Mouse (Mus musculus) forebrain, embryonic 13.5 days (tissue): ENCODE measurements around the gene Nrde2. TPM values are rescaled to one million over a fixed set of nuclear protein-coding genes. Genes with fewer than 3 reads are reported as not detected.

Experiments used
- ATAC-seq: fragments of 200-750 bp; cut with Nextera tagmentation; 2 replicates; pipeline ENCODE4 v1.8.0; 2017
- H3K27ac ChIP-seq: fragments of 300-500 bp; sonication (generic); 2 replicates; pipeline ENCODE4 v1.5.1; 2015; ENCODE audit warnings: inconsistent platforms, mild to moderate bottlenecking, moderate library complexity
- H3K27me3 ChIP-seq: fragments of 300-500 bp; sonication (generic); 2 replicates; pipeline ENCODE4 v1.6.1; 2015; ENCODE audit warnings: mild to moderate bottlenecking, inconsistent platforms
- H3K36me3 ChIP-seq: fragments of 300-500 bp; sonication (generic); 2 replicates; pipeline ENCODE4 v1.6.1; 2015; ENCODE audit warnings: mild to moderate bottlenecking, inconsistent platforms; ENCODE audit not compliant: poor library complexity, severe bottlenecking
- H3K4me1 ChIP-seq: fragments of 300-500 bp; sonication (generic); 2 replicates; pipeline ENCODE4 v1.6.1; 2015; ENCODE audit warnings: inconsistent platforms
- H3K4me2 ChIP-seq: fragments of 300-500 bp; sonication (generic); 2 replicates; pipeline ENCODE4 v1.6.1; 2015; ENCODE audit warnings: inconsistent platforms, mild to moderate bottlenecking, moderate library complexity
- H3K4me3 ChIP-seq: fragments of 300-500 bp; sonication (generic); 2 replicates; pipeline ENCODE4 v1.5.1; 2015; ENCODE audit warnings: mild to moderate bottlenecking, inconsistent platforms
- H3K9ac ChIP-seq: fragments of 300-500 bp; sonication (generic); 2 replicates; pipeline ENCODE4 v1.6.1; 2015; ENCODE audit warnings: mild to moderate bottlenecking, inconsistent platforms
- H3K9me3 ChIP-seq: fragments of 300-500 bp; sonication (generic); replicated peaks from 2 replicates; pipeline ENCODE4 v1.6.1; 2016; ENCODE audit warnings: inconsistent platforms
- WGBS: fragments of 180-500 bp; shearing (Covaris S2); methylation state at CpG from one replicate; pipeline ENCODE4 v1.1.7; 2015; 5-methylcytosine and 5-hydroxymethylcytosine counted together
- polyA plus RNA-seq: library from polyadenylated mRNA; unstranded; fragments of >200 nt; fragmentation: Nextera tagmentation; extraction: Ambion mirVana; gene quantifications from 2 replicates; pipeline ENCODE4 v1.2.1, GENCODE M21; 2015

Nrde2 gene
- 14.6 and 15.7 TPM in 2 replicates for polyA plus RNA-seq

- Histone ChIP-seq H3K27ac (peak within 1 kb of the TSS; percentile 35; the same call in 1 of the 2 replicates), H3K36me3 (no peaks in the 10 kb centered on the region), H3K4me2 (peak within 1 kb of the TSS; percentile 70), H3K27me3 (no peaks in the 10 kb centered on the region), H3K9me3 (no peaks in the 10 kb centered on the region), H3K4me3 (peak within 1 kb of the TSS; percentile 52), H3K4me1 (peaks cover 8% of the 10 kb centered on the region), H3K9ac (peak within 1 kb of the TSS; percentile 68)
- WGBS: 0% methylated on average over 26 of the region's 26 CpGs
- ATAC-seq: peak; percentile 99
Observed at GRCm38 (mm10) chr12:100159261-100159975, at the start of gene Nrde2. Gene Nrde2, minus strand, starts transcription at chr12:100159653.

DNA sequence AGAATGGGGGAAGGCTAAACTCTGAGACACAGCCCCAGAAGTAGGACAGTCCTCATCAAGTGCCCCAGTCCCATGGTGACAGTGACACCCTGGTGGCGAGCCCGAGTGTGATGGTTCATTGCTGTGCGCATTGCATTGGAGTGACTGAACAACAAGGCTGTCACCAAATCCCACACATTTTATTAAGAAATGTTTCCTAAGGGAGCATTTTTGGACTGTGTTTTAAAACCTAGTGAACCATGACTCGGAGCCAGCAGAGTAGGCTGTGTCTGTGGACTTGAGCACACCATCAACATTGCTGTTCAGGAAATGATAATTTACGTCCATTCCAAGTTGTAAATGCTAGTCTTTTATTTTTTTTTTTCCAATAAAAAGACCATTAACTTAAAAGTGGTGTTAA, 47.5 kb upstream of the Nrde2 start:
- ATAC-seq: no peak
- H3K36me3 ChIP-seq: peaks cover 81% of the 10 kb centered on the region
- H3K9me3 ChIP-seq: no peaks in the 10 kb centered on the region
- H3K27ac ChIP-seq: no peak overlapping the region
- no peak overlapping the region for H3K9ac ChIP-seq
- WGBS: 92% methylated on average over 5 of the region's 5 CpGs
- H3K4me3 ChIP-seq: no peak overlapping the region
- H3K4me1 ChIP-seq: peaks cover 31% of the 10 kb centered on the region
- H3K4me2 ChIP-seq: no peak overlapping the region
- no peaks in the 10 kb centered on the region for H3K27me3 ChIP-seq

DNA sequence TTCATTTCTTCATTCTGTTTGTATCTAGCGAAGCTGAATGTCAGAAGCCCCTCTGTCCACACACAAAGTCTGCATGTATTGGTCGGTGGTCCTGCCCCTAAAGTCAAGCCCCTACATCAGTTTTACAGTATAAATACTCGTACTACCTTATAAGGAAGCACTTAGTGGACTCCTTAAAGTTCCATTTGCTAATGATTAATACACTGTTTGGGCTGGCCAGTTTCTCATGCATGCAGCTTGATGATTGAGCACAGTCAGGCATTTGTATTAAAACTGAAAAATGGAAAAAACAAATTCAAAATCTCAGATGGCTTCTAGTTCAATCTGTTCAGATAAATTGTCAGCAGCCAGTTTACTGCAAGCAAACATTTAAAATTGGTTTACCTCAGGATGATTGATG, 47.1 kb upstream of the Nrde2 start:
- H3K27ac ChIP-seq: no peak overlapping the region
- no peak overlapping the region for H3K4me2 ChIP-seq
- no peaks in the 10 kb centered on the region for H3K27me3 ChIP-seq
- no peak overlapping the region for H3K4me3 ChIP-seq
- no peaks in the 10 kb centered on the region for H3K9me3 ChIP-seq
- H3K4me1 ChIP-seq: peaks cover 31% of the 10 kb centered on the region
- peaks cover 81% of the 10 kb centered on the region for H3K36me3 ChIP-seq
- 90% methylated on average over 3 of the region's 3 CpGs for WGBS
- ATAC-seq: no peak
- no peak overlapping the region for H3K9ac ChIP-seq

DNA sequence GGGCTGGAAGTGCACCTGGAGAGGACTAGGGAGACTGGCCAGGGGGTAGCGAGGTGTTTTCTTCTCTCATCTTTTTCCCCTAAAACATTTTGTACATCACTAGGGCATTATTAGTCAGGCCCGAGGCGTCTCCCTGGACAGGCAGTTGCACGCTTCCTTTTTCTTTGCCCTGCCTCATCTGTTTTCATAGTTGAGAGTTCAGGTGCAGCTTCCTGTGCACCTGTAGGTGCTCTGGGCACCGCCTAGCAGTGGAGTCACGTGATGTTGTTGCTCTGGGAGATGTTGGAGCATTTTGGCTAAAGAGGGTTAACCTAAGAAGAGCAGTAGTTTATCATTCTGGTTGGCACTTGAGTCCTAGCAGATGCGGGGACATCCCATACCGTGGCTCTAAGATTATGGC, 45.7 kb upstream of the Nrde2 start:
- Histone ChIP-seq H3K4me3 (no peak overlapping the region), H3K9me3 (no peaks in the 10 kb centered on the region), H3K9ac (no peak overlapping the region), H3K4me2 (no peak overlapping the region), H3K27ac (no peak overlapping the region), H3K4me1 (peaks cover 30% of the 10 kb centered on the region), H3K27me3 (no peaks in the 10 kb centered on the region), H3K36me3 (peaks cover 76% of the 10 kb centered on the region)
- no peak for ATAC-seq
- 94% methylated on average over 8 of the region's 8 CpGs for WGBS

DNA sequence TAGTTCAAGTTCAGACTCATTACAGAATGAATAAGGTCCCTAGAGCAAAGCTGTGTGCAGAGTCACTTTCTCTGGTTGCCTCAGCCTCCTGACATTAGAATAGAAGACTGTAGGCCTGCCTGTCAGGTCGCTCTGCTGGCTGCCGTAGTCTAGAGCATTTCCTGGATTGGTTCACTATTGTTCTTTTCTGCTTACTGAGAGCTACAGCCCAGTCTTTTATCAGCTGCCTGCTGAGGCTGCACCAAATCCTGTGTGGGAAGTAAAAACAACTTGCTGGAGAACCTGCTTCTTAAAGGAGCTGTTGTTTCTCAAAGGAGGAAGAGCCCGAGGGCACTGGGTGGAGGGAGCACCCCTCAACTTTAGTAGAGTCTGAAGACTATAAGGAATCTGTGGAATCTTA, 44.3 kb upstream of the Nrde2 start:
- ATAC-seq: no peak
- Histone ChIP-seq H3K4me3 (no peak overlapping the region), H3K9ac (no peak overlapping the region), H3K9me3 (no peaks in the 10 kb centered on the region), H3K27me3 (no peaks in the 10 kb centered on the region), H3K27ac (no peak overlapping the region), H3K4me2 (no peak overlapping the region), H3K4me1 (peaks cover 33% of the 10 kb centered on the region), H3K36me3 (peaks cover 62% of the 10 kb centered on the region)
- 54% methylated on average over 3 of the region's 3 CpGs for WGBS

- H3K9ac ChIP-seq: peak overlapping the region; percentile 98; the same call in 1 of the 2 replicates
- H3K4me1 ChIP-seq: peaks cover 36% of the 10 kb centered on the region
- H3K27me3 ChIP-seq: no peaks in the 10 kb centered on the region
- H3K9me3 ChIP-seq: no peaks in the 10 kb centered on the region
- 1% methylated on average over 13 of the region's 13 CpGs for WGBS
- ATAC-seq: peak; percentile 73
- H3K27ac ChIP-seq: no peak overlapping the region
- H3K36me3 ChIP-seq: peaks cover 43% of the 10 kb centered on the region
- peak overlapping the region; percentile 98 for H3K4me3 ChIP-seq
- H3K4me2 ChIP-seq: peak overlapping the region; percentile 82
Observed at GRCm38 (mm10) chr12:100201838-100202237, 42.4 kb upstream of the Nrde2 start.

GRCm38 (mm10) chr12:100201363-100201711, 41.9 kb upstream of the Nrde2 start:
- peak overlapping the region; percentile 82 for H3K4me2 ChIP-seq
- H3K27me3 ChIP-seq: no peaks in the 10 kb centered on the region
- H3K36me3 ChIP-seq: peaks cover 38% of the 10 kb centered on the region
- ATAC-seq: no peak
- H3K9ac ChIP-seq: peak overlapping the region; percentile 98
- 32% methylated on average over 4 of the region's 4 CpGs for whole genome bisulfite sequencing
- peaks cover 36% of the 10 kb centered on the region for H3K4me1 ChIP-seq
- no peaks in the 10 kb centered on the region for H3K9me3 ChIP-seq
- peak overlapping the region; percentile 98 for H3K4me3 ChIP-seq
- peak overlapping the region; percentile 89; the same call in 1 of the 2 replicates for H3K27ac ChIP-seq

GRCm38 (mm10) chr12:100200645-100201362, 41.4 kb upstream of the Nrde2 start:
- peak overlapping the region; percentile 98 for H3K9ac ChIP-seq
- peak overlapping the region; percentile 82 for H3K4me2 ChIP-seq
- peak; percentile 23; the same call in 1 of the 2 replicates for ATAC-seq
- H3K27me3 ChIP-seq: no peaks in the 10 kb centered on the region
- H3K36me3 ChIP-seq: peaks cover 32% of the 10 kb centered on the region
- WGBS: 6% methylated on average over 29 of the region's 29 CpGs
- peaks cover 36% of the 10 kb centered on the region for H3K4me1 ChIP-seq
- no peaks in the 10 kb centered on the region for H3K9me3 ChIP-seq
- peak overlapping the region; percentile 98 for H3K4me3 ChIP-seq
- peak overlapping the region; percentile 89 for H3K27ac ChIP-seq

GRCm38 (mm10) chr12:100199891-100200644, 40.6 kb upstream of the Nrde2 start:
- H3K4me1 ChIP-seq: peaks cover 36% of the 10 kb centered on the region
- 0% methylated on average over 44 of the region's 86 CpGs for WGBS
- H3K36me3 ChIP-seq: peaks cover 25% of the 10 kb centered on the region
- peak overlapping the region; percentile 89 for H3K27ac ChIP-seq
- H3K4me2 ChIP-seq: peak overlapping the region; percentile 82
- peak overlapping the region; percentile 98 for H3K9ac ChIP-seq
- H3K4me3 ChIP-seq: peak overlapping the region; percentile 98
- H3K27me3 ChIP-seq: no peaks in the 10 kb centered on the region
- no peaks in the 10 kb centered on the region for H3K9me3 ChIP-seq
- ATAC-seq: peak; percentile 71

DNA sequence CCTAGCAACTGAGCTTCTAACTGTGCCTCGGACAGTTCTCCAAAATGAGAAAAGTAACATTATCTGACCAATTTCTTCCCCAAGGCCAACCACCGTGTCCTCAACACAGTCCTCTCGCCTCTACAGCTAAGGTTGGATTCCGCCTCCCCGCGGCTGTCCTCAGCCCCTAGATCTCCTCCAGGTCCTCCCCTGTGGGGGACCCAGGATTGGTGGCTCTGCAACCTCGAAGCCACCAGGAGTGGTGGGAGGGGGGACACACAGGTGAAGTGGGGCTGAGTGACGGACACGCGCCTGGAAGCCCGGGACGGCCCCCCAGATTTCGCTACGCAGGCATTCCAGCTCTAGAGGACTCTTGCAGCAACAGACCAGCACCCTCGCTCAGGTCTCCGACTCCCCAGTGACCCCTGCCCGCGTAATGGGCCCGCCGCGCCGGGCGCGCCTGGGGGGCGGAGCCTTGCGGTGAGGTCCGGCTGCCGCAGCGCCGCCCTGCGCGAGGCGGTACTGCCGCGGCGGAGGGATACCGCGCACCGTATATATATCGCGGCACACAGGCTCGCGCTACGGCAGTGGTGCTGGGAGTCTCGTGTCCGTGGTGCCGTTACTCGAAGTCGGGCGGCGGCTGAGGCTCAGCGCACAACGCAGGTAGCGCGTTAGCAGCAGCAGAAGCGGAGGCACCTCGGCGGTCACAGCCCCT, 39.7 kb upstream of the Nrde2 start, which contains the start of gene Calm1:
Gene Calm1, plus strand, starts transcription at position 469 of the 694 bp plus-strand sequence.
- H3K4me3 ChIP-seq: peak within 1 kb of the TSS; percentile 98
- peaks cover 16% of the 10 kb centered on the region for H3K36me3 ChIP-seq
- no peaks in the 10 kb centered on the region for H3K9me3 ChIP-seq
- H3K27me3 ChIP-seq: no peaks in the 10 kb centered on the region
- peak within 1 kb of the TSS; percentile 82 for H3K4me2 ChIP-seq
- H3K4me1 ChIP-seq: peaks cover 36% of the 10 kb centered on the region
- WGBS: under 1% methylated on average over 58 of the region's 58 CpGs
- ATAC-seq: peak; percentile 87
- H3K27ac ChIP-seq: peak within 1 kb of the TSS; percentile 89
- H3K9ac ChIP-seq: peak within 1 kb of the TSS; percentile 98

DNA sequence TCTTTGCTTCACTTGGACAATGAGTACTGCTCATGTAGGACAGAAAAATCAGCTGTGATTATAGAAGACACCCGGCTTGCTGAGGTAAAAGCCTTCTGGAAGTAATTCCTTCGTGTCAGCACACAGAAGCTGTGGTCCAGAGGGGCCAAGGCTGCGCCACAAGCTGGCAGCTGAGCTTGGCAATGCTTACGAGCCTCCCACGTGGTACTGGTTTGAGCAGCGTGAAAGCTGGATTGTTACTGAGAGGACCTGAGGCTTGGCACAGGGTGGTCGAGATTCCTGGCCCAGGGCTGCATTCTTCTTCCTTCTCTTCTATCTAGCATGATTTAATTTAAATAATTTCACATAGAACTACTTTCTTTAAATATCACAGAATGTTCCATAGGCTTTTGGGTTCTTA, 37.3 kb upstream of the Nrde2 start:
- 67% methylated on average over 7 of the region's 7 CpGs for WGBS
- Histone ChIP-seq H3K27ac (no peak overlapping the region), H3K4me2 (no peak overlapping the region), H3K9ac (no peak overlapping the region), H3K36me3 (no peaks in the 10 kb centered on the region), H3K27me3 (no peaks in the 10 kb centered on the region), H3K4me3 (no peak overlapping the region), H3K9me3 (no peaks in the 10 kb centered on the region), H3K4me1 (peaks cover 15% of the 10 kb centered on the region)
- no peak for ATAC-seq
